Mouse (Mus musculus) spleen, adult 2 months (tissue): Measurements from ENCODE around the gene Il11. TPM values are rescaled to one million over a fixed set of nuclear protein-coding genes. Genes with fewer than 3 reads are reported as not detected.

Experiments
- DNase-seq, 2 experiments: peaks; one replicate each; pipeline versions ENCODE4 v3.0.0 to v3.0.0-alpha.2; 2012 to 2021; ENCODE audit warnings: low spot score in 2 of 2, low read depth in 1 of 2
- H3K27ac ChIP-seq: fragments of 200-500 bp; 2 replicates; pipeline ENCODE4 v1.5.1; 2012; ENCODE audit warnings: low read length, inconsistent platforms; ENCODE audit not compliant: insufficient read depth
- H3K27me3 ChIP-seq: fragments of 200-500 bp; 2 replicates; pipeline ENCODE4 v1.6.1; 2012; ENCODE audit warnings: mild to moderate bottlenecking, moderate library complexity, low read length, inconsistent platforms; ENCODE audit not compliant: control insufficient read depth, insufficient read depth
- H3K36me3 ChIP-seq: fragments of 200-500 bp; 2 replicates; pipeline ENCODE4 v1.6.1; 2012; ENCODE audit warnings: mild to moderate bottlenecking, low read length, inconsistent platforms; ENCODE audit not compliant: control insufficient read depth, insufficient read depth
- H3K4me1 ChIP-seq: fragments of 200-500 bp; 2 replicates; pipeline ENCODE4 v1.6.1; 2011; ENCODE audit warnings: inconsistent platforms; ENCODE audit not compliant: control insufficient read depth, insufficient read depth, insufficient read length
- H3K4me3 ChIP-seq: fragments of 200-500 bp; 2 replicates; pipeline ENCODE4 v1.5.1; 2011; ENCODE audit warnings: mild to moderate bottlenecking, inconsistent platforms; ENCODE audit not compliant: insufficient read depth, insufficient read length; ENCODE audit errors: extremely low read depth
- CTCF ChIP-seq: fragments of 200-500 bp; IDR thresholded peaks from 2 replicates; pipeline ENCODE4 v1.5.1; 2011; ENCODE audit warnings: mild to moderate bottlenecking, inconsistent platforms; ENCODE audit not compliant: insufficient read depth, insufficient read length, insufficient replicate concordance; ENCODE audit errors: extremely low read depth
- POLR2A ChIP-seq: fragments of 200-500 bp; IDR thresholded peaks from 2 replicates; pipeline ENCODE4 v1.6.1; 2011; ENCODE audit warnings: low read depth, low read length, inconsistent platforms
- WGBS: fragments of 180-500 bp; shearing (Covaris S2); methylation state at CpG from one replicate; pipeline ENCODE4 v1.1.7; 2018; 5-methylcytosine and 5-hydroxymethylcytosine counted together
- polyA plus RNA-seq: library from polyadenylated mRNA; depleted of rRNA; stranded (reverse); fragments of >200 nt; gene quantifications from 2 replicates; pipeline ENCODE4 v1.2.3, GENCODE M21; 2012

Il11 gene
- polyA plus RNA-seq, 1 experiment = 0.23 TPM

- no peak for DNase-seq
- no peaks in the 10 kb centered on the region for H3K4me1 ChIP-seq
- no peak for TF ChIP-seq CTCF
- no peak for TF ChIP-seq POLR2A
- no peaks in the 10 kb centered on the region for H3K36me3 ChIP-seq
- peaks cover 17% of the 10 kb centered on the region for H3K27me3 ChIP-seq
- H3K4me3 ChIP-seq = no peak overlapping the region
- 61% methylated on average over 10 of the region's 10 CpGs for WGBS
- no peak overlapping the region for H3K27ac ChIP-seq
Observed at GRCm38 (mm10) chr7:4776131-4776530, 6.5 kb downstream of the Il11 start.

- no peak for DNase-seq
- no peak for TF ChIP-seq CTCF
- TF ChIP-seq POLR2A = no peak
- Histone ChIP-seq H3K4me1 (no peaks in the 10 kb centered on the region), H3K36me3 (no peaks in the 10 kb centered on the region), H3K27me3 (peaks cover 4% of the 10 kb centered on the region), H3K27ac (no peak within 1 kb of the TSS), H3K4me3 (no peak within 1 kb of the TSS)
- WGBS = 75% methylated on average over 5 of the region's 5 CpGs
Observed at GRCm38 (mm10) chr7:4771202-4771601, 11.5 kb downstream of the Il11 start, which contains the start of gene Fam71e2. Gene Fam71e2 (minus strand): TSS chr7:4771302.

DNA sequence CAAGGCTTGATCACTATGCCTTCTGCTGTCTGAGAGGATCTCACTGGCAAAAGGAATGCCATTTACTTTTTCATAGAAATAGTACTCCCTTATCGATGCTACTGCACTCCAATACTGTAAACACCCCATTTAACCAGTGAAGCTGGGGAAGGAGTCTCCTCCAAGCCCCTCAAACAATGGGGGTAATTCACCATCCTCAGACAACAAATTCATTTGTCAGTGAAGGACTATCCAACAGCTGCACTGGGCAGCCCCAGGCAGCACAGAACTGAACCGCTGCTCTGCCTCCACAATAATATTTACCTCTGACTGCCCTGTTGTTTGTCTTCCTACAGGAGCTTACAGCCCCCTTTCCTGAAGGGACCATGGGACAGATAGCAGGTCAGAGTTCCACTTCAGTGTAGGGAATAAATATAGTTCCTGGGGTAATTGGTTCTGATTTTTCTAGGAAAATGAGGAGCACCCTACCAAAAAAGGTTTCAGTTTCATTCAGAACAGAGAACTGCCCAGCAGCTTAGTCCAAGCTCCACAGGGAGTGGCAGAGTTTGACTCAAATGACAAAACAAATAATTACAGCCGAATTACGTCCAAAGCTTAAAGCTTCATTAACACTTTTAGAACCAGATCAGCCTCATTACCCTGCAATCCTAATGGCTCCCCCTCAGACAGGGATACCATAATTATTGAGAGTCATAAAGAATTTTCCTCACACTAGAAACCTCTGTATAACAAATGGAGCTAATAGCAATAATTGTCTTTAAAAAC is 17.5 kb downstream of the Il11 start:
- WGBS = 49% methylated on average over 4 of the region's 4 CpGs
- Histone ChIP-seq H3K4me1 (no peaks in the 10 kb centered on the region), H3K27me3 (no peaks in the 10 kb centered on the region), H3K4me3 (no peak overlapping the region), H3K27ac (no peak overlapping the region), H3K36me3 (no peaks in the 10 kb centered on the region)
- no peak for DNase-seq
- TF ChIP-seq CTCF = no peak
- no peak for TF ChIP-seq POLR2A

GRCm38 (mm10) chr7:4759670-4760069 is 23.0 kb downstream of the Il11 start:
- no peak overlapping the region for H3K27ac ChIP-seq
- no peaks in the 10 kb centered on the region for H3K27me3 ChIP-seq
- H3K36me3 ChIP-seq = no peaks in the 10 kb centered on the region
- WGBS = 55% methylated on average over 1 of the region's 1 CpGs
- H3K4me3 ChIP-seq = no peak overlapping the region
- no peaks in the 10 kb centered on the region; the same call in 1 of the 2 replicates for H3K4me1 ChIP-seq
- DNase-seq = no peak
- TF ChIP-seq CTCF (no peak), POLR2A (no peak)

DNA sequence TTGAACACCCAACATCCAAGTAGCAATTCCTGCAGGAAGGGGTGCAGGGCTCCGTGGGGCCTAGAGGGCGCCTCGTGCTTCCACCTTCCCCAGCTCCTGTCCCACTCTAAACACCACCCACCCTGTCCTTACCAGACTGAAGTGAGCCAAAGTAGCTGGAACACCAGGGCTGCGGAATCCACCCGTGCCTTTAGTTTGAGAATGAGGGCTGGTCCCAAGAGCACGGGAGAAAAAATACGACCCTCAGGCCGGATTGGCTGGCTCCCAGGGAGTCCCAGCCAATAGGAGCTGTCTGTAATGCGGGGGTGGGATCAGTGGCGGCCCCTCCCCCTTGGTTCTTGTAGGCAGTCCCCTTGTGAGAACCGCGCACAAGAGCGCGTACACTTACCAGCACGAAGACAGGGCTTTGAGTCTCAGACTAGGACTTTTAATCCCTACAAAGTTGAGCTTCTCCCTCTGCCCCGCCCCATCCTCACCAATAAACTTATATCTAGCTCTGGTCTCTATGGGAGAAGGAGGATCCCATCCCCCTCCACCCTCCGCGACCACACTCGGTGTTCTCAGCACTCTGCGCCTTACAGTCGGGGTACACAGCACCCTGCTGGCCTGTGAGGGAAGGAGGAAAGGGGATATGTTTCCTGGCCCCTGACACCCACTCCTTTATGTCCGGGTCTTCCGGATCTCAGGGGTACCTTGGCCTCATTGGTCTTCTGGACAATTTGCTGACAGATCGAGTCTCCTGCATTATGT is 29.7 kb downstream of the Il11 start, which contains the start of gene Cox6b2:
Gene Cox6b2 (minus strand): TSS at position 274 of the 750 bp plus-strand sequence.
- H3K4me3 ChIP-seq = peak within 1 kb of the TSS; percentile 45
- H3K4me1 ChIP-seq = peaks cover 4% of the 10 kb centered on the region
- TF ChIP-seq CTCF (no peak), POLR2A (no peak)
- peaks cover 1% of the 10 kb centered on the region; the same call in 1 of the 2 replicates for H3K27me3 ChIP-seq
- no peaks in the 10 kb centered on the region for H3K36me3 ChIP-seq
- 9% methylated on average over 24 of the region's 24 CpGs for WGBS
- peak in 1 of 2 experiments; percentile 59 for DNase-seq
- H3K27ac ChIP-seq = no peak within 1 kb of the TSS

GRCm38 (mm10) chr7:4751971-4752820 is 30.5 kb downstream of the Il11 start:
- WGBS = 5% methylated on average over 30 of the region's 30 CpGs

More at GRCm38 (mm10) chr7:4751971-4752820, 30.5 kb downstream of the Il11 start:
- H3K4me1 ChIP-seq = peaks cover 4% of the 10 kb centered on the region
- H3K27me3 ChIP-seq = peaks cover 1% of the 10 kb centered on the region; the same call in 1 of the 2 replicates
- H3K36me3 ChIP-seq = no peaks in the 10 kb centered on the region
- peak overlapping the region; percentile 45 for H3K4me3 ChIP-seq
- no peak overlapping the region for H3K27ac ChIP-seq
- no peak for DNase-seq
- TF ChIP-seq CTCF (no peak), POLR2A (no peak)
